Mouse (Mus musculus): ENCODE data around the gene Klrk1.

DNA sequence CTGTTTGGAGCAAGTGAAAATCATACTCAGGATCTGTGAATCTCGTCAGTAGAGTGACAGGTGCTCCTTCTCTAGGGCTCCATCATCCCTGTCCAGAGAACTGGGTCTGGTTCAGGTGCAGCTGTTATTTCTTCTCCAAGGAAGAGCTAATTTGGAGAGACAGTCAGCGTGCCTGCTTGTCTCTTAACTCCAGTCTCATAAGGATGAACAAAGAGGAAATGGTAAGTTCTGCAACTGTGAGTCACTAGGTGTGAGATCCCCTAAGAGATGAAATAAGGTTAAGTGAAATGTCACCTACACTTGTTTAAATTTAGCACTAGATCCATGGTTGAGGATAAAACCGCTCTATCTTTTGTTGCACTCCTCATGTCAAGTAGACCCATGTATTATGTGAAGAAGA, 40.6 kb downstream of the Klrk1 start:
- TF ChIP-seq CTCF (IDR thresholded peaks at IDR 0.05; ENCODE audit: borderline replicate concordance, insufficient read depth, low read depth, low read length) (no peak), POLR2A (IDR thresholded peaks at IDR 0.05; ENCODE audit: borderline replicate concordance, insufficient read depth, low read length) (no peak)
